Mouse (Mus musculus): ENCODE results near the gene Pyroxd2. TPM values are rescaled to one million over a fixed set of nuclear protein-coding genes. Genes with fewer than 3 reads are reported as not detected.

Gene Pyroxd2
- 1.1 TPM for polyA plus RNA-seq (2014; fragmentation: Illumina TruSeq; extraction: RNeasy Lipid Tissue Mini Kit (QIAGEN cat#74804))

DNA sequence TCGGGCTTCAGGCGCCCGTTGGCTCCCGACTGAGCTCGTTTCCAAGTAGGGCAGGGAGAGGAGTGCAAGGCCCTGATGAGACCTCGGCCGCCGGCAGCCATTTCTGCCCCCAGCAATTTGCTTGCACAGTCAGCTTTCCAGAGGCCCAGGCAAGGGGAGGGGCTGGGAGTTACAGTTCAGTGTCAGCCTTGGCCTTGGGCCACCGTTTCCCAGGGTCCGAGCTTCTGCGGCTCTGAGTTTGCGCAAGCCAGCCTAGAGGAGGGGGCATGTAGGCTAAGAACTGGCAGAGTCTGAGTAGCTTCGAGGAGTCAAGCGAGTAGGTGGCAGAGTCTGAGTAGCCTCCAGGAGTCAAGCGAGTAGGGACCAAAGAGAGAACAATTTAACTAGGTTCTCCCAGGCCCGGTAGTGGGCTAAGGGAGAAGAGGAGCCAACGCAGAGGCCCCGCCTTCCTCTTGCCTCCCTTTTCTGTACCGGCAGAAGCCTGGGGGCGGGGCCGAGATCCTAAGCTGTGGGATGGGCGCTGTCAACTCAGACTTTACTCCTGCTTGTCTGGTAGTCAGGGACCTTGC is at the start of gene Pyroxd2:
Gene Pyroxd2 (minus strand): TSS at position 413 of the 569 bp plus-strand sequence.

DNA sequence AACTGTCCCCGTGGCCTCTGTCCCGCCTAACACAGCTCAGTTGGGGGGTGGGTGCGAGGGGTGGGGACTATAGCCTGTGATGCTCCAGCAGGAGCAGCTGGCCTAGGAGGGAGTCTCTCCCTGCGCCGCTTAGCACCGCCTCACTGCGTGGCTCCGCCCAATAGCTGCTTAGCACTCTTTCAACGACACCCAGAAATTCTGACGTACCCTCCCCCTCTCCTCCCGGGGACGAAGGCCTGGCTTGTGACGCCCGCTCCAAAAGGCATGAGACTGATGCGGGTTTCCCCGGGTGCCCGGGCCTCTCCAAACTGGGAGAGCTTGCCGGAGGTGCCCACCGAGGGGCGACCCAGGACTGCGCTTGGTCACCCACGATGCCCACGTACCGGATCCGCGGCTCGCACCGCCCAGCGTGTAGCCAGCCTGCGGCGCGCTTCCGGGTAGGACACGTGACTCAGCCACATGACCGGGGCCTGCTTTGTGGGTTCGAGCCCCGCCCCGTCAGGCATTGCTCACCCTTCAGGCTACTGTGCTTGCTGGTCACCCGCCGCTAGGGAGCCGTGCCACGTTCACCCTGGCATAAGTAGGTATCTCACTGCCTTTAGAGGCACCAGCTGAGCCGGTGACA is 27.1 kb upstream of the Pyroxd2 start, which contains the start of gene Hps1:
Gene Hps1 (minus strand): TSS at position 448 of the 625 bp plus-strand sequence.

Other genes starting within 250 kb of the Pyroxd2 start
- 27.2 TPM for gene R3hcc1l, start 234.0 kb downstream of the Pyroxd2 start, polyA plus RNA-seq (2014; fragmentation: Illumina TruSeq; extraction: RNeasy Lipid Tissue Mini Kit (QIAGEN cat#74804))
- gene Loxl4, start 140.0 kb downstream of the Pyroxd2 start, polyA plus RNA-seq (2014; fragmentation: Illumina TruSeq; extraction: RNeasy Lipid Tissue Mini Kit (QIAGEN cat#74804)): 0.20 TPM
- gene Hps1, start 27.2 kb upstream of the Pyroxd2 start, polyA plus RNA-seq (2014; fragmentation: Illumina TruSeq; extraction: RNeasy Lipid Tissue Mini Kit (QIAGEN cat#74804)): 0.51 TPM

All from ovary, adult 10 weeks (tissue).